Comparison of ENCODE assay signal across 23 mouse cellular contexts in genomic region chr2:130897856-130898255, GRCm38 (mm10). TPM values are rescaled to one million over a fixed set of nuclear protein-coding genes. Genes with fewer than 3 reads are reported as not detected.
A peak's percentile ranks its signal among the peaks of the same experiment; 100 is the strongest.
DNase-seq lines count a peak whose midpoint lies in the region; ATAC-seq and TF ChIP-seq lines count a peak whose summit lies in the region.
"Had no signal": no experiment of that assay in that cellular context is flagged by ENCODE, and none has a peak within 500 bp of the region (broad histone marks: within the 10 kb centered on the region; RNA-seq: fewer than 3 reads in every experiment).

No protein-coding gene starts in this region.

- TF ChIP-seq POLR2A in liver, adult 2 months (IDR thresholded peaks at IDR 0.05; ENCODE audit: extremely low read depth, insufficient read depth, low read length), result no peak

- H3K36me3 ChIP-seq in kidney, embryonic 16.5 days (ENCODE audit: insufficient read depth, low read length), result no peaks in the 10 kb centered on the region
- H3K36me3 ChIP-seq in intestine, postnatal 0 days (ENCODE audit: control insufficient read depth, insufficient read depth), result 0 out of 2 replicates have a peak, but pooled peaks cover 4% of the 10 kb centered on the region
- H3K36me3 ChIP-seq in liver, adult 2 months (ENCODE audit: control insufficient read depth, insufficient read depth, low read length), result no peaks in the 10 kb centered on the region
- no peaks in the 10 kb centered on the region for H3K36me3 ChIP-seq in liver, embryonic 16.5 days (ENCODE audit: control insufficient read depth, insufficient read depth)
- 0 out of 2 replicates have a peak, but pooled peaks cover 2% of the 10 kb centered on the region for H3K36me3 ChIP-seq in midbrain, embryonic 10.5 days
- H3K36me3 ChIP-seq in stomach, postnatal 0 days (ENCODE audit: control insufficient read depth, insufficient read depth, low read length), result no peaks in the 10 kb centered on the region
- H3K36me3 ChIP-seq: forebrain, embryonic 15.5 days had no signal

- no peak overlapping the region for H3K4me2 ChIP-seq in kidney, embryonic 16.5 days (replicated peaks; ENCODE audit: low read depth, low read length)
- no peak overlapping the region for H3K4me2 ChIP-seq in intestine, postnatal 0 days (replicated peaks; ENCODE audit: low read depth)
- no peak overlapping the region; the same call in 1 of the 2 replicates for H3K4me2 ChIP-seq in liver, embryonic 16.5 days (ENCODE audit: low read depth, low read length)
- no peak overlapping the region for H3K4me2 ChIP-seq in stomach, postnatal 0 days (replicated peaks; ENCODE audit: low read depth)
- H3K4me2 ChIP-seq: forebrain, embryonic 15.5 days; hindbrain, embryonic 13.5 days; limb, embryonic 12.5 days; lung, embryonic 14.5 days had no signal

- H3K9me3 ChIP-seq in kidney, embryonic 16.5 days (ENCODE audit: low read length), result no peaks in the 10 kb centered on the region
- H3K9me3 ChIP-seq in intestine, postnatal 0 days (ENCODE audit: control insufficient read depth), result no peaks in the 10 kb centered on the region
- no peaks in the 10 kb centered on the region for H3K9me3 ChIP-seq in liver, embryonic 16.5 days (replicated peaks; ENCODE audit: control insufficient read depth, low read length)
- no peaks in the 10 kb centered on the region for H3K9me3 ChIP-seq in midbrain, embryonic 10.5 days (replicated peaks)
- H3K9me3 ChIP-seq in stomach, postnatal 0 days (ENCODE audit: control insufficient read depth, low read length), result no peaks in the 10 kb centered on the region
- H3K9me3 ChIP-seq: embryonic facial prominence, embryonic 10.5 days; forebrain, embryonic 15.5 days; hindbrain, embryonic 13.5 days; limb, embryonic 12.5 days had no signal

- WGBS in kidney, embryonic 16.5 days, result 77% methylated on average over 2 of the region's 2 CpGs
- 47% methylated on average over 2 of the region's 2 CpGs for WGBS in intestine, postnatal 0 days
- 26% methylated on average over 2 of the region's 2 CpGs for WGBS in liver, adult 2 months
- WGBS in liver, embryonic 16.5 days (ENCODE audit: insufficient replicate concordance), result 54% methylated on average over 2 of the region's 2 CpGs
- WGBS in midbrain, embryonic 10.5 days, result 83% methylated on average over 2 of the region's 2 CpGs
- WGBS in stomach, postnatal 0 days, result 58% methylated on average over 2 of the region's 2 CpGs

- no peak for ATAC-seq in kidney, embryonic 16.5 days (ENCODE audit: low FRiP score, low TSS enrichment)
- ATAC-seq in intestine, postnatal 0 days, result peak; percentile 79
- ATAC-seq in liver, embryonic 16.5 days (ENCODE audit: low read depth), result peak; percentile 91
- ATAC-seq in stomach, postnatal 0 days (ENCODE audit: low FRiP score, low TSS enrichment), result no peak
- ATAC-seq: CD4-positive, CD25-positive, alpha-beta regulatory T cell, adult 4 months; forebrain, embryonic 15.5 days had no signal

- no peak overlapping the region for H3K27ac ChIP-seq in kidney, embryonic 16.5 days (ENCODE audit: low read length)
- H3K27ac ChIP-seq in intestine, postnatal 0 days (ENCODE audit: low read depth, low read length), result peak overlapping the region; percentile 67
- peak overlapping the region; percentile 81 for H3K27ac ChIP-seq in liver, adult 2 months (replicated peaks; ENCODE audit: insufficient read depth, low read depth, low read length)
- peak overlapping the region; percentile 79 for H3K27ac ChIP-seq in liver, embryonic 16.5 days (ENCODE audit: low read length)
- H3K27ac ChIP-seq in layer of hippocampus, adult 2 months, result no peak overlapping the region
- H3K27ac ChIP-seq in midbrain, embryonic 10.5 days (replicated peaks), result no peak overlapping the region
- H3K27ac ChIP-seq in stomach, postnatal 0 days (replicated peaks), result no peak overlapping the region
- H3K27ac ChIP-seq: embryonic facial prominence, embryonic 10.5 days; forebrain, embryonic 15.5 days; hindbrain, embryonic 13.5 days; limb, embryonic 12.5 days had no signal

- TF ChIP-seq EP300 in stomach, postnatal 0 days (optimal IDR thresholded peaks at IDR 0.05), result no peak

- TF ChIP-seq CTCF in intestine, postnatal 0 days (IDR thresholded peaks at IDR 0.05; ENCODE audit: low read depth), result no peak
- no peak for TF ChIP-seq CTCF in liver, adult 2 months (IDR thresholded peaks at IDR 0.05; ENCODE audit: low read depth, low read length)
- TF ChIP-seq CTCF in layer of hippocampus, adult 2 months (conservative IDR thresholded peaks at IDR 0.05), result no peak
- TF ChIP-seq CTCF in stomach, postnatal 0 days (IDR thresholded peaks at IDR 0.05; ENCODE audit: low read depth), result no peak

- H3K4me3 ChIP-seq in kidney, embryonic 16.5 days (ENCODE audit: low read length), result no peak overlapping the region
- H3K4me3 ChIP-seq in intestine, postnatal 0 days (ENCODE audit: low read depth, low read length), result no peak overlapping the region
- H3K4me3 ChIP-seq in liver, adult 2 months (ENCODE audit: insufficient read depth, low read depth, low read length), result no peak overlapping the region
- H3K4me3 ChIP-seq in liver, embryonic 16.5 days (ENCODE audit: low read depth, low read length), result no peak overlapping the region
- H3K4me3 ChIP-seq in layer of hippocampus, adult 2 months, result no peak overlapping the region
- no peak overlapping the region for H3K4me3 ChIP-seq in midbrain, embryonic 10.5 days
- H3K4me3 ChIP-seq in stomach, postnatal 0 days (ENCODE audit: low read depth, low read length), result no peak overlapping the region
- H3K4me3 ChIP-seq: embryonic facial prominence, embryonic 10.5 days; forebrain, embryonic 15.5 days; hindbrain, embryonic 13.5 days; limb, embryonic 12.5 days had no signal

- H3K9ac ChIP-seq in kidney, embryonic 16.5 days (replicated peaks; ENCODE audit: low read length), result no peak overlapping the region
- H3K9ac ChIP-seq in intestine, postnatal 0 days (ENCODE audit: low read depth, low read length), result no peak overlapping the region
- H3K9ac ChIP-seq in liver, adult 2 months (ENCODE audit: low read depth, low read length), result peak overlapping the region; percentile 25
- H3K9ac ChIP-seq in liver, embryonic 16.5 days (ENCODE audit: low read depth, low read length), result no peak overlapping the region
- no peak overlapping the region for H3K9ac ChIP-seq in stomach, postnatal 0 days (ENCODE audit: low read length)
- H3K9ac ChIP-seq: forebrain, embryonic 15.5 days; hindbrain, embryonic 13.5 days; limb, embryonic 12.5 days; lung, embryonic 14.5 days had no signal

- peaks cover 19% of the 10 kb centered on the region; the same call in 1 of the 2 replicates for H3K79me2 ChIP-seq in liver, adult 2 months (ENCODE audit: control insufficient read depth, insufficient read depth, low read length)

- H3K4me1 ChIP-seq in kidney, embryonic 16.5 days (ENCODE audit: insufficient read depth, low read length), result no peaks in the 10 kb centered on the region
- peaks cover 9% of the 10 kb centered on the region for H3K4me1 ChIP-seq in intestine, postnatal 0 days (replicated peaks; ENCODE audit: control insufficient read depth, insufficient read depth, low read length)
- H3K4me1 ChIP-seq in liver, adult 2 months (ENCODE audit: control insufficient read depth, insufficient read depth, low read length), result peaks cover 20% of the 10 kb centered on the region
- H3K4me1 ChIP-seq in liver, embryonic 16.5 days (ENCODE audit: control insufficient read depth, low read depth, low read length), result no peaks in the 10 kb centered on the region
- no peaks in the 10 kb centered on the region for H3K4me1 ChIP-seq in midbrain, embryonic 10.5 days
- no peaks in the 10 kb centered on the region for H3K4me1 ChIP-seq in stomach, postnatal 0 days (replicated peaks; ENCODE audit: control insufficient read depth, insufficient read depth)
- H3K4me1 ChIP-seq: embryonic facial prominence, embryonic 10.5 days; hindbrain, embryonic 13.5 days; limb, embryonic 12.5 days had no signal

- DNase-seq in kidney, adult 18-20 months, result peak; percentile 27
- DNase-seq in liver, adult 2 months (ENCODE audit: extremely low read depth, low read depth, low spot score), result peak; percentile 100
- DNase-seq in layer of hippocampus, adult 2 months (ENCODE audit: low spot score in 2 of 2), result no peak
- no peak for DNase-seq in midbrain, embryonic 10.5 days (ENCODE audit: low spot score)
- DNase-seq in stomach, postnatal 0 days (ENCODE audit: low spot score), result no peak
- DNase-seq: adrenal gland, postnatal 36 days; cerebellum, adult 9-10 months; gastrocnemius, postnatal 14 days; heart, adult 18-20 months; layer of hippocampus, postnatal 36 days; lung, embryonic 14.5 days; midbrain, embryonic 14.5 days; retina, postnatal 1 day; thymus, adult 18-20 months; thymus, postnatal 36 days had no signal

- no peaks in the 10 kb centered on the region for H3K27me3 ChIP-seq in kidney, embryonic 16.5 days (ENCODE audit: insufficient read depth, low read length)
- H3K27me3 ChIP-seq in intestine, postnatal 0 days (replicated peaks; ENCODE audit: control insufficient read depth, insufficient read depth, low read length), result no peaks in the 10 kb centered on the region
- H3K27me3 ChIP-seq in liver, adult 2 months (ENCODE audit: control insufficient read depth, insufficient read depth, low read length), result no peaks in the 10 kb centered on the region
- no peaks in the 10 kb centered on the region for H3K27me3 ChIP-seq in liver, embryonic 16.5 days (ENCODE audit: control insufficient read depth, insufficient read depth, low read depth, low read length)
- no peaks in the 10 kb centered on the region for H3K27me3 ChIP-seq in midbrain, embryonic 10.5 days (ENCODE audit: low read depth, poor library complexity, severe bottlenecking)
- no peaks in the 10 kb centered on the region for H3K27me3 ChIP-seq in stomach, postnatal 0 days (ENCODE audit: control insufficient read depth, insufficient read depth, low read length)
- H3K27me3 ChIP-seq: forebrain, embryonic 15.5 days; hindbrain, embryonic 13.5 days; limb, embryonic 12.5 days had no signal

RNA-seq across cellular contexts. Expression of gene 4930402H24Rik, which starts 8.3 kb away (rescaled TPM):
- 35.8 and 42.0 TPM in 2 replicates for polyA plus RNA-seq in kidney, embryonic 16.5 days (2015; fragmentation: Nextera tagmentation; extraction: Ambion mirVana)
- 9.0 and 10.6 TPM in 2 replicates for polyA plus RNA-seq in intestine, postnatal 0 days (2015; fragmentation: Nextera tagmentation; extraction: Ambion mirVana)
- 14.8 and 19.9 TPM in 2 replicates for total RNA-seq in liver, adult 2 months (2014; rRNA removed)
- polyA plus RNA-seq in liver, adult 2 months (2012; rRNA removed), result 15.4 and 18.2 TPM in 2 replicates
- polyA plus RNA-seq in liver, embryonic 16.5 days (2015; fragmentation: Nextera tagmentation; extraction: Ambion mirVana), result 12.3 and 13.4 TPM in 2 replicates
- 10 to 100 TPM; 77.6 to 89.3 TPM for total RNA-seq in layer of hippocampus, adult 2 months (2021)
- polyA plus RNA-seq in midbrain, embryonic 10.5 days (2016; fragmentation: Nextera tagmentation; extraction: Ambion mirVana), result 28.3 and 43.3 TPM in 2 replicates
- polyA plus RNA-seq in stomach, postnatal 0 days (2015; fragmentation: Nextera tagmentation; extraction: Ambion mirVana), result 10.0 and 11.2 TPM in 2 replicates

RNA-seq across cellular contexts. Expression of gene Atrn, which starts 8.4 kb away (rescaled TPM):
- 6.3 and 7.6 TPM in 2 replicates for polyA plus RNA-seq in kidney, embryonic 16.5 days (2015; fragmentation: Nextera tagmentation; extraction: Ambion mirVana)
- polyA plus RNA-seq in intestine, postnatal 0 days (2015; fragmentation: Nextera tagmentation; extraction: Ambion mirVana), result 3.1 and 3.7 TPM in 2 replicates
- 27.2 and 32.6 TPM in 2 replicates for total RNA-seq in liver, adult 2 months (2014; rRNA removed)
- polyA plus RNA-seq in liver, adult 2 months (2012; rRNA removed), result 13.5 and 16.6 TPM in 2 replicates
- polyA plus RNA-seq in liver, embryonic 16.5 days (2015; fragmentation: Nextera tagmentation; extraction: Ambion mirVana), result 2.6 and 3.0 TPM in 2 replicates
- 100 to 1,000 TPM; 111 to 113 TPM for total RNA-seq in layer of hippocampus, adult 2 months (2021)
- polyA plus RNA-seq in midbrain, embryonic 10.5 days (2016; fragmentation: Nextera tagmentation; extraction: Ambion mirVana), result 5.7 and 6.6 TPM in 2 replicates
- 3.7 and 3.8 TPM in 2 replicates for polyA plus RNA-seq in stomach, postnatal 0 days (2015; fragmentation: Nextera tagmentation; extraction: Ambion mirVana)

Comparison
In these comparisons a context has a peak if more than half of its experiments do, and no peak if none do; other contexts are left out.
1. DNase-seq: peak in kidney, adult 18-20 months (single experiment) and liver, adult 2 months (single experiment); none in layer of hippocampus, adult 2 months (0 of 2), midbrain, embryonic 10.5 days (single experiment) and stomach, postnatal 0 days (single experiment).
2. ATAC-seq: peak in intestine, postnatal 0 days (single experiment) and liver, embryonic 16.5 days (single experiment); none in kidney, embryonic 16.5 days (single experiment) and stomach, postnatal 0 days (single experiment).
3. H3K27ac ChIP-seq: peak in intestine, postnatal 0 days (single experiment), liver, adult 2 months (single experiment) and liver, embryonic 16.5 days (single experiment); none in kidney, embryonic 16.5 days (single experiment), layer of hippocampus, adult 2 months (single experiment), midbrain, embryonic 10.5 days (single experiment) and stomach, postnatal 0 days (single experiment).